Mouse (Mus musculus): Measurements from ENCODE around the gene Rbm42.

DNA sequence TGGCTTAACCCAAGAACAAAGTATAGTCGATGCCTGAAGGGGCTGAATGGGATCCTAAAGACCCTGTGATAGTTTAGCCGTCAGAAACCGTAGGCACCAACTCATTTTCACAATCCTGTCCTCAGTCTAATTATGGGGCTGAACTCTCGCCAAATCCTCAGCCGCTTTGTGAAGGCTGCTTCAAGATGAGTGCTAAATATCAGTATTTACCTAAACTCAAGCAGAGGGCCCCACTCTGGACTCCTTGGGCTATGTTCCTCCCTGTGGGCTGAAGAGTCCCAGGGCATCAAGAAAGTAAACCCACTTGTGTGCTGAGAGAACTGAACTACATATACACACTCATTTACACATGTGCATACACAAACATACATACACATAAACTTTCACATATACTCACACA is 53.3 kb downstream of the Rbm42 start:
- TF ChIP-seq CTCF (IDR thresholded peaks at IDR 0.05; ENCODE audit: borderline replicate concordance, insufficient read depth, low read length) (no peak), POLR2A (IDR thresholded peaks at IDR 0.05; ENCODE audit: low read depth, low read length) (no peak)
